ENCODE assay signal across 16 mouse cellular contexts in genomic region chr6:113154886-113155285, GRCm38 (mm10). TPM values are rescaled to one million over a fixed set of nuclear protein-coding genes. Genes with fewer than 3 reads are reported as not detected.
DNase-seq lines count a peak whose midpoint lies in the region; ATAC-seq lines count a peak whose summit lies in the region.
"Had no signal": no experiment of that assay in that cellular context is flagged by ENCODE, and none has a peak within 500 bp of the region (broad histone marks: within the 10 kb centered on the region; RNA-seq: fewer than 3 reads in every experiment).

No protein-coding gene starts in this region.

- ATAC-seq in liver, embryonic 12.5 days = 0 out of 2 replicates have a peak, but pooled peaks have one; percentile 35
- ATAC-seq in frontal cortex, adult (ENCODE audit: low TSS enrichment) = no peak
- ATAC-seq: forebrain, embryonic 15.5 days had no signal

- no peak overlapping the region for H3K27ac ChIP-seq in heart, embryonic 10.5 days
- H3K27ac ChIP-seq in liver, embryonic 12.5 days = no peak overlapping the region
- H3K27ac ChIP-seq: embryonic facial prominence, embryonic 10.5 days; forebrain, embryonic 15.5 days; heart, embryonic 13.5 days; hindbrain, embryonic 15.5 days had no signal

- no peak overlapping the region for H3K4me3 ChIP-seq in heart, embryonic 10.5 days
- no peak overlapping the region for H3K4me3 ChIP-seq in liver, embryonic 12.5 days
- H3K4me3 ChIP-seq: embryonic facial prominence, embryonic 10.5 days; forebrain, embryonic 15.5 days; heart, embryonic 13.5 days; hindbrain, embryonic 15.5 days had no signal

- H3K4me2 ChIP-seq in liver, embryonic 12.5 days = no peak overlapping the region
- H3K4me2 ChIP-seq: forebrain, embryonic 15.5 days; heart, embryonic 13.5 days; hindbrain, embryonic 15.5 days had no signal

- H3K9ac ChIP-seq in liver, embryonic 12.5 days = no peak overlapping the region
- H3K9ac ChIP-seq: forebrain, embryonic 15.5 days; heart, embryonic 13.5 days; hindbrain, embryonic 15.5 days had no signal

- H3K4me1 ChIP-seq in heart, embryonic 10.5 days = no peaks in the 10 kb centered on the region
- no peaks in the 10 kb centered on the region; the same call in 1 of the 2 replicates for H3K4me1 ChIP-seq in liver, embryonic 12.5 days
- H3K4me1 ChIP-seq: embryonic facial prominence, embryonic 10.5 days; forebrain, embryonic 15.5 days; heart, embryonic 13.5 days; hindbrain, embryonic 15.5 days had no signal

- no peaks in the 10 kb centered on the region for H3K27me3 ChIP-seq in heart, embryonic 10.5 days (ENCODE audit: insufficient read depth, poor library complexity, severe bottlenecking)
- H3K27me3 ChIP-seq in liver, embryonic 12.5 days (replicated peaks) = no peaks in the 10 kb centered on the region
- H3K27me3 ChIP-seq: forebrain, embryonic 15.5 days; heart, embryonic 13.5 days; hindbrain, embryonic 15.5 days had no signal

- 84% methylated on average over 6 of the region's 6 CpGs for WGBS in heart, embryonic 10.5 days
- WGBS in liver, embryonic 12.5 days (ENCODE audit: insufficient replicate concordance) = 60% methylated on average over 6 of the region's 6 CpGs

- DNase-seq in heart, embryonic 10.5 days (ENCODE audit: low spot score) = peak; percentile 58
- no peak for DNase-seq in heart, adult 18-20 months
- DNase-seq in liver = no peak
- peak; percentile 7 for DNase-seq in c-Kit-positive CD71-positive TER-119-positive erythroid progenitor cells, embryonic 14.5 days (ENCODE audit: low spot score)
- DNase-seq in cerebellum, adult 18-20 months = no peak
- DNase-seq: adrenal gland, postnatal 10 days; cerebellum, adult 2 months; cerebellum, postnatal 10 days; gastrocnemius, postnatal 14 days; heart, postnatal 36 days had no signal

- H3K9me3 ChIP-seq in heart, embryonic 10.5 days = no peaks in the 10 kb centered on the region
- no peaks in the 10 kb centered on the region for H3K9me3 ChIP-seq in liver, embryonic 12.5 days (replicated peaks)
- H3K9me3 ChIP-seq: embryonic facial prominence, embryonic 10.5 days; forebrain, embryonic 15.5 days; heart, embryonic 13.5 days; hindbrain, embryonic 15.5 days had no signal

- peaks cover 74% of the 10 kb centered on the region for H3K36me3 ChIP-seq in heart, embryonic 10.5 days
- peaks cover 76% of the 10 kb centered on the region for H3K36me3 ChIP-seq in liver, embryonic 12.5 days

RNA-seq across cellular contexts. Expression of gene Lhfpl4, which starts 40.3 kb away (rescaled TPM):
- polyA plus RNA-seq in heart, embryonic 10.5 days (2016; fragmentation: Nextera tagmentation; extraction: Ambion mirVana) = 0.49 and 1.0 TPM in 2 replicates
- total RNA-seq in heart, adult 18-20 months (2021) = under 1 TPM; 0.40 to 0.51 TPM
- polyA plus RNA-seq in liver, embryonic 12.5 days (2016; fragmentation: Nextera tagmentation; extraction: Ambion mirVana) = 0.44 and 0.70 TPM in 2 replicates

Comparison
In these comparisons a context has a peak if more than half of its experiments do, and no peak if none do; other contexts are left out.
1. DNase-seq: peak in heart, embryonic 10.5 days (single experiment) and c-Kit-positive CD71-positive TER-119-positive erythroid progenitor cells, embryonic 14.5 days (single experiment); none in heart, adult 18-20 months (0 of 2), liver (single experiment) and cerebellum, adult 18-20 months (0 of 2).